Mouse (Mus musculus) gastrocnemius, adult 8-10 months (tissue): Measurements from ENCODE around the gene Gm28079. TPM values are rescaled to one million over a fixed set of nuclear protein-coding genes. Genes with fewer than 3 reads are reported as not detected.
"Not testable (repeated sequence)": the region's sequence is repeated elsewhere in the genome, so short reads cannot be mapped to it uniquely, and the experiment has no call there.

Source experiments
- DNase-seq, 2 experiments: peaks; one replicate each; pipeline ENCODE4 v3.0.0; 2022; ENCODE audit warnings: low spot score in 2 of 2
- total RNA-seq, 4 experiments: library from RNA; stranded (reverse); gene quantifications; 2 replicates each; pipeline ENCODE4 v1.2.4; 2022

Gene Gm28079
- not detected for total RNA-seq

GRCm38 (mm10) chrY:70014799-70015198, at the start of gene Gm28079:
TSS of gene Gm28079 (minus strand) at chrY:70014899.
- DNase-seq, result not testable (repeated sequence)
